Mouse (Mus musculus): ENCODE data around the gene Nol3. TPM values are rescaled to one million over a fixed set of nuclear protein-coding genes. Genes with fewer than 3 reads are reported as not detected.

Gene Nol3
- polyA plus RNA-seq, 1 experiment from 2014 or later, result 2.4 TPM

- Histone ChIP-seq H3K9ac (no peak overlapping the region), H3K36me3 (ENCODE audit: poor library complexity, severe bottlenecking) (peaks cover 63% of the 10 kb centered on the region), H3K4me2 (no peak overlapping the region), H3K27me3 (no peaks in the 10 kb centered on the region), H3K27ac (no peak overlapping the region), H3K9me3 (replicated peaks) (no peaks in the 10 kb centered on the region), H3K4me3 (no peak overlapping the region), H3K4me1 (no peaks in the 10 kb centered on the region)
- 86% methylated on average over 11 of the region's 11 CpGs for WGBS
- no peak for ATAC-seq
Measured at GRCm38 (mm10) chr8:105318662-105319190, 42.8 kb downstream of the Nol3 start.

GRCm38 (mm10) chr8:105323183-105323582 is 47.2 kb downstream of the Nol3 start:
- Histone ChIP-seq H3K9ac (no peak overlapping the region), H3K36me3 (ENCODE audit: poor library complexity, severe bottlenecking) (peaks cover 29% of the 10 kb centered on the region), H3K4me2 (no peak overlapping the region), H3K27me3 (no peaks in the 10 kb centered on the region), H3K4me1 (peaks cover 20% of the 10 kb centered on the region), H3K9me3 (replicated peaks) (no peaks in the 10 kb centered on the region), H3K4me3 (no peak overlapping the region), H3K27ac (no peak overlapping the region)
- no peak for ATAC-seq
- 87% methylated on average over 4 of the region's 4 CpGs for WGBS

- peak overlapping the region; percentile 96 for H3K4me2 ChIP-seq
- H3K9ac ChIP-seq, result peak overlapping the region; percentile 86
- H3K4me1 ChIP-seq, result peaks cover 20% of the 10 kb centered on the region
- no peaks in the 10 kb centered on the region for H3K9me3 ChIP-seq (replicated peaks)
- peak overlapping the region; percentile 31; the same call in 1 of the 2 replicates for H3K27ac ChIP-seq
- H3K36me3 ChIP-seq (ENCODE audit: poor library complexity, severe bottlenecking), result peaks cover 38% of the 10 kb centered on the region
- peak; percentile 66 for ATAC-seq
- H3K27me3 ChIP-seq, result no peaks in the 10 kb centered on the region
- peak overlapping the region; percentile 81 for H3K4me3 ChIP-seq
- WGBS, result 0% methylated on average over 12 of the region's 12 CpGs
Measured at GRCm38 (mm10) chr8:105325641-105326093, 49.7 kb downstream of the Nol3 start.

- Histone ChIP-seq H3K36me3 (ENCODE audit: poor library complexity, severe bottlenecking) (peaks cover 43% of the 10 kb centered on the region), H3K4me3 (peak within 1 kb of the TSS; percentile 81), H3K9me3 (replicated peaks) (no peaks in the 10 kb centered on the region), H3K9ac (peak within 1 kb of the TSS; percentile 86), H3K27ac (peak within 1 kb of the TSS; percentile 57; the same call in 1 of the 2 replicates), H3K27me3 (no peaks in the 10 kb centered on the region), H3K4me1 (peaks cover 20% of the 10 kb centered on the region), H3K4me2 (peak within 1 kb of the TSS; percentile 96)
- peak; percentile 93 for ATAC-seq
- WGBS, result under 1% methylated on average over 36 of the region's 36 CpGs
Measured at GRCm38 (mm10) chr8:105326141-105326672, 50.3 kb downstream of the Nol3 start, which contains the start of the genes Lrrc29 and Tmem208. Lrrc29 (minus strand) TSS chr8:105326278. Tmem208 (plus strand) TSS chr8:105326354.

- peaks cover 51% of the 10 kb centered on the region for H3K36me3 ChIP-seq (ENCODE audit: poor library complexity, severe bottlenecking)
- H3K4me2 ChIP-seq, result peak overlapping the region; percentile 96
- no peaks in the 10 kb centered on the region for H3K9me3 ChIP-seq (replicated peaks)
- H3K27me3 ChIP-seq, result no peaks in the 10 kb centered on the region
- no peak for ATAC-seq
- peak overlapping the region; percentile 86 for H3K9ac ChIP-seq
- peak overlapping the region; percentile 57; the same call in 1 of the 2 replicates for H3K27ac ChIP-seq
- peaks cover 20% of the 10 kb centered on the region for H3K4me1 ChIP-seq
- peak overlapping the region; percentile 81 for H3K4me3 ChIP-seq
- WGBS, result 45% methylated on average over 6 of the region's 6 CpGs
Measured at GRCm38 (mm10) chr8:105326968-105327367, 51.0 kb downstream of the Nol3 start.

- no peak overlapping the region for H3K4me3 ChIP-seq
- WGBS, result 97% methylated on average over 12 of the region's 12 CpGs
- ATAC-seq, result no peak
- H3K27me3 ChIP-seq, result no peaks in the 10 kb centered on the region
- no peak overlapping the region for H3K27ac ChIP-seq
- H3K9me3 ChIP-seq (replicated peaks), result no peaks in the 10 kb centered on the region
- H3K36me3 ChIP-seq (ENCODE audit: poor library complexity, severe bottlenecking), result peaks cover 71% of the 10 kb centered on the region
- H3K9ac ChIP-seq, result no peak overlapping the region
- H3K4me2 ChIP-seq, result no peak overlapping the region
- H3K4me1 ChIP-seq, result peaks cover 13% of the 10 kb centered on the region
Measured at GRCm38 (mm10) chr8:105330325-105330724, 54.4 kb downstream of the Nol3 start.

- H3K27me3 ChIP-seq, result no peaks in the 10 kb centered on the region
- no peak for ATAC-seq
- no peak overlapping the region for H3K4me2 ChIP-seq
- H3K4me1 ChIP-seq, result peaks cover 10% of the 10 kb centered on the region
- H3K4me3 ChIP-seq, result no peak overlapping the region
- H3K9me3 ChIP-seq (replicated peaks), result no peaks in the 10 kb centered on the region
- peaks cover 79% of the 10 kb centered on the region for H3K36me3 ChIP-seq (ENCODE audit: poor library complexity, severe bottlenecking)
- 96% methylated on average over 22 of the region's 22 CpGs for WGBS
- H3K9ac ChIP-seq, result no peak overlapping the region
- H3K27ac ChIP-seq, result no peak overlapping the region
Measured at GRCm38 (mm10) chr8:105331469-105331868, 55.5 kb downstream of the Nol3 start.

MicroRNAs within 50 kb of the gene (microRNA counts, 519-probe panel; counts per million panel counts)
- 3,174 counts per million, percentile 68 among the panel's probes with 10 or more counts for microRNA mmu-miR-328

Small RNA genes lying within 50 kb of the gene (microRNA-seq; reads per million reads assigned to microRNA genes)
- not detected for gene Gm27320
- 295 reads per million, percentile 65 among the genes with 10 or more reads in this experiment for gene Mir328

Other genes with a start within 250 kb of the Nol3 start
- not detected in 2 replicates for gene Ces3a, start 227.5 kb upstream of the Nol3 start, polyA plus RNA-seq (2015; fragmentation: Nextera tagmentation; extraction: Ambion mirVana)
- gene Ces3b, start 192.4 kb upstream of the Nol3 start, polyA plus RNA-seq (2015; fragmentation: Nextera tagmentation; extraction: Ambion mirVana), result not detected in 2 replicates
- gene Ces4a, start 144.3 kb upstream of the Nol3 start, polyA plus RNA-seq (2015; fragmentation: Nextera tagmentation; extraction: Ambion mirVana), result 0.09 TPM in 1 of 2 replicates, not detected in the other
- 38.3 and 40.1 TPM in 2 replicates for gene Cbfb, start 105.5 kb upstream of the Nol3 start, polyA plus RNA-seq (2015; fragmentation: Nextera tagmentation; extraction: Ambion mirVana)
- gene D230025D16Rik, start 51.0 kb upstream of the Nol3 start, polyA plus RNA-seq (2015; fragmentation: Nextera tagmentation; extraction: Ambion mirVana), result 25.2 and 26.4 TPM in 2 replicates
- gene B3gnt9, start 21.0 kb upstream of the Nol3 start, polyA plus RNA-seq (2015; fragmentation: Nextera tagmentation; extraction: Ambion mirVana), result 1.3 and 2.4 TPM in 2 replicates
- 13.2 and 13.3 TPM in 2 replicates for gene Tradd, start 11.5 kb upstream of the Nol3 start, polyA plus RNA-seq (2015; fragmentation: Nextera tagmentation; extraction: Ambion mirVana)
- 0.44 and 0.58 TPM in 2 replicates for gene Fbxl8, start 11.5 kb upstream of the Nol3 start, polyA plus RNA-seq (2015; fragmentation: Nextera tagmentation; extraction: Ambion mirVana)
- gene Hsf4, start 6.3 kb upstream of the Nol3 start, polyA plus RNA-seq (2015; fragmentation: Nextera tagmentation; extraction: Ambion mirVana), result 0.10 and 0.13 TPM in 2 replicates
- 57.4 and 66.1 TPM in 2 replicates for gene 4931428F04Rik, start 13.7 kb downstream of the Nol3 start, polyA plus RNA-seq (2015; fragmentation: Nextera tagmentation; extraction: Ambion mirVana)
- gene Exoc3l, start 20.0 kb downstream of the Nol3 start, polyA plus RNA-seq (2015; fragmentation: Nextera tagmentation; extraction: Ambion mirVana), result 9.8 and 10.3 TPM in 2 replicates
- 56.9 and 60.6 TPM in 2 replicates for gene E2f4, start 21.5 kb downstream of the Nol3 start, polyA plus RNA-seq (2015; fragmentation: Nextera tagmentation; extraction: Ambion mirVana)
- gene Elmo3, start 29.5 kb downstream of the Nol3 start, polyA plus RNA-seq (2015; fragmentation: Nextera tagmentation; extraction: Ambion mirVana), result 0.75 and 0.83 TPM in 2 replicates
- 0.61 and 0.94 TPM in 2 replicates for gene Lrrc29, start 50.1 kb downstream of the Nol3 start, polyA plus RNA-seq (2015; fragmentation: Nextera tagmentation; extraction: Ambion mirVana)
- gene Tmem208, start 50.2 kb downstream of the Nol3 start, polyA plus RNA-seq (2015; fragmentation: Nextera tagmentation; extraction: Ambion mirVana), result 107 and 109 TPM in 2 replicates
- 0.81 and 0.97 TPM in 2 replicates for gene Fhod1, start 71.8 kb downstream of the Nol3 start, polyA plus RNA-seq (2015; fragmentation: Nextera tagmentation; extraction: Ambion mirVana)
- gene Slc9a5, start 72.7 kb downstream of the Nol3 start, polyA plus RNA-seq (2015; fragmentation: Nextera tagmentation; extraction: Ambion mirVana), result 4.6 and 5.0 TPM in 2 replicates
- 0.85 and 1.1 TPM in 2 replicates for gene Plekhg4, start 97.1 kb downstream of the Nol3 start, polyA plus RNA-seq (2015; fragmentation: Nextera tagmentation; extraction: Ambion mirVana)
- gene Kctd19, start 137.4 kb downstream of the Nol3 start, polyA plus RNA-seq (2015; fragmentation: Nextera tagmentation; extraction: Ambion mirVana), result not detected in 2 replicates
- gene Lrrc36, start 137.4 kb downstream of the Nol3 start, polyA plus RNA-seq (2015; fragmentation: Nextera tagmentation; extraction: Ambion mirVana), result 0.44 and 0.98 TPM in 2 replicates
- 34.6 and 40.4 TPM in 2 replicates for gene Tppp3, start 195.4 kb downstream of the Nol3 start, polyA plus RNA-seq (2015; fragmentation: Nextera tagmentation; extraction: Ambion mirVana)
- 20.6 and 24.8 TPM in 2 replicates for gene Zdhhc1, start 220.8 kb downstream of the Nol3 start, polyA plus RNA-seq (2015; fragmentation: Nextera tagmentation; extraction: Ambion mirVana)
- gene Hsd11b2, start 242.6 kb downstream of the Nol3 start, polyA plus RNA-seq (2015; fragmentation: Nextera tagmentation; extraction: Ambion mirVana), result 3.9 and 6.1 TPM in 2 replicates